ENCODE assay signal across 8 mouse cellular contexts in the genomic region with DNA sequence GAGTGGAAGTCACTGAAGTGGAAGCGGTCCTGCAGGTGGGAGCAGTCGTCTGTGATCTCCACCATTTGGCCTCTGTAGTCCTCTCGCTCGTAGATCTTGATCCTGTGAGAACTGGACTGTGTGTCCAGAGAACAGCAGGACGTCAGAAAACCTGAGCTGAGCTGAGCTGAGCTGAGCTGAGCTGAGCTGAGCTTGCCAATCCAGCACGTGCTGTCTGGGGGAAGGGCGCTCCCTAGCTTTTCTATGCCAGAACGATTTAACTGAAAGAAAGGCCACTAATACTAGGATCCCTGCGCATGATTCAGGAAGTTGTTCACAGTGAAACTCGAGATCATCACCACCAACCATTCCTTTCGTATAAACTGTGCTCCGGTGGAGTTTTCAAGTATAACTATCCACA. TPM values are rescaled to one million over a fixed set of nuclear protein-coding genes. Genes with fewer than 3 reads are reported as not detected.
A peak's percentile ranks its signal among the peaks of the same experiment; 100 is the strongest.
DNase-seq lines count a peak whose midpoint lies in the region; ATAC-seq lines count a peak whose summit lies in the region.

No protein-coding gene starts in this region.

- no peak for ATAC-seq in erythroblast, adult 5-6 weeks (replicated peaks; ENCODE audit: low FRiP score, poor library complexity, severe bottlenecking)

- peak; percentile 68 to 84 for DNase-seq in adrenal gland, adult (ENCODE audit: inconsistent age in 2 of 2, low spot score in 1 of 2)
- DNase-seq in adrenal gland, adult 18-20 months (ENCODE audit: low spot score in 2 of 2), result no peak
- peak; percentile 51 for DNase-seq in ovary, adult 18-20 months (ENCODE audit: low spot score)
- DNase-seq in ovary, postnatal 10 days (ENCODE audit: low spot score), result no peak
- peak; percentile 66 for DNase-seq in kidney, postnatal 10 days
- peak; percentile 9 for DNase-seq in right cerebral cortex, postnatal 14 days
- DNase-seq in heart, postnatal 36 days, result no peak

- intact Hi-C loops in heart, postnatal 36 days (cut with DNase I), result no loop called here

RNA-seq across cellular contexts. Expression of gene Cryge, which starts 2.2 kb away (rescaled TPM):
- not detected for total RNA-seq in adrenal gland, adult 18-20 months (2021)
- total RNA-seq in erythroblast, adult 5-6 weeks (2015; ENCODE audit: low replicate concordance), result not detected in 2 replicates
- not detected in 2 replicates for total RNA-seq in erythroblast, adult 5-6 weeks (2017; ENCODE audit: low replicate concordance)
- total RNA-seq in heart, postnatal 36 days (2021), result not detected

RNA-seq across cellular contexts. Expression of gene Crygd, which starts 14.5 kb away (rescaled TPM):
- total RNA-seq in adrenal gland, adult 18-20 months (2021), result not detected
- not detected in 2 replicates for total RNA-seq in erythroblast, adult 5-6 weeks (2015; ENCODE audit: low replicate concordance)
- not detected in 2 replicates for total RNA-seq in erythroblast, adult 5-6 weeks (2017; ENCODE audit: low replicate concordance)
- total RNA-seq in heart, postnatal 36 days (2021), result not detected

RNA-seq across cellular contexts. Expression of gene Akr1cl, which starts 16.2 kb away (rescaled TPM):
- total RNA-seq in adrenal gland, adult 18-20 months (2021), result 100 to 1,000 TPM; 295 to 994 TPM
- total RNA-seq in erythroblast, adult 5-6 weeks (2015; ENCODE audit: low replicate concordance), result not detected in 2 replicates
- not detected in 2 replicates for total RNA-seq in erythroblast, adult 5-6 weeks (2017; ENCODE audit: low replicate concordance)
- not detected for total RNA-seq in heart, postnatal 36 days (2021)

RNA-seq across cellular contexts. Expression of gene Crygc, which starts 24.7 kb away (rescaled TPM):
- not detected for total RNA-seq in adrenal gland, adult 18-20 months (2021)
- not detected in 2 replicates for total RNA-seq in erythroblast, adult 5-6 weeks (2015; ENCODE audit: low replicate concordance)
- total RNA-seq in erythroblast, adult 5-6 weeks (2017; ENCODE audit: low replicate concordance), result not detected in 2 replicates
- total RNA-seq in heart, postnatal 36 days (2021), result not detected

RNA-seq across cellular contexts. Expression of gene Crygb, which starts 33.3 kb away (rescaled TPM):
- total RNA-seq in adrenal gland, adult 18-20 months (2021), result not detected
- not detected in 2 replicates for total RNA-seq in erythroblast, adult 5-6 weeks (2015; ENCODE audit: low replicate concordance)
- not detected in 2 replicates for total RNA-seq in erythroblast, adult 5-6 weeks (2017; ENCODE audit: low replicate concordance)
- not detected for total RNA-seq in heart, postnatal 36 days (2021)

Comparison
In these comparisons a context has a peak if more than half of its experiments do, and no peak if none do; other contexts are left out.
1. DNase-seq: peak in adrenal gland, adult (2 of 2), ovary, adult 18-20 months (single experiment), kidney, postnatal 10 days (single experiment) and right cerebral cortex, postnatal 14 days (single experiment); none in adrenal gland, adult 18-20 months (0 of 2), ovary, postnatal 10 days (single experiment) and heart, postnatal 36 days (0 of 2).
2. RNA of gene Akr1cl, which starts 16.2 kb away (total RNA-seq): 295 to 994 TPM in adrenal gland, adult 18-20 months; not detected in erythroblast, adult 5-6 weeks and not detected in heart, postnatal 36 days; every median in the first group is over 100 times any median in the second.